Mouse (Mus musculus) Muller cell, postnatal 12 days (primary cell): Measurements from ENCODE around the gene Syngr1.
"Not testable (repeated sequence)": the region's sequence is repeated elsewhere in the genome, so short reads cannot be mapped to it uniquely, and the experiment has no call there.

Experiments
- DNase-seq: peaks from one replicate; pipeline ENCODE4 v3.0.0-alpha.2; 2015; ENCODE audit errors: inconsistent ontology term

Gene Syngr1

DNA sequence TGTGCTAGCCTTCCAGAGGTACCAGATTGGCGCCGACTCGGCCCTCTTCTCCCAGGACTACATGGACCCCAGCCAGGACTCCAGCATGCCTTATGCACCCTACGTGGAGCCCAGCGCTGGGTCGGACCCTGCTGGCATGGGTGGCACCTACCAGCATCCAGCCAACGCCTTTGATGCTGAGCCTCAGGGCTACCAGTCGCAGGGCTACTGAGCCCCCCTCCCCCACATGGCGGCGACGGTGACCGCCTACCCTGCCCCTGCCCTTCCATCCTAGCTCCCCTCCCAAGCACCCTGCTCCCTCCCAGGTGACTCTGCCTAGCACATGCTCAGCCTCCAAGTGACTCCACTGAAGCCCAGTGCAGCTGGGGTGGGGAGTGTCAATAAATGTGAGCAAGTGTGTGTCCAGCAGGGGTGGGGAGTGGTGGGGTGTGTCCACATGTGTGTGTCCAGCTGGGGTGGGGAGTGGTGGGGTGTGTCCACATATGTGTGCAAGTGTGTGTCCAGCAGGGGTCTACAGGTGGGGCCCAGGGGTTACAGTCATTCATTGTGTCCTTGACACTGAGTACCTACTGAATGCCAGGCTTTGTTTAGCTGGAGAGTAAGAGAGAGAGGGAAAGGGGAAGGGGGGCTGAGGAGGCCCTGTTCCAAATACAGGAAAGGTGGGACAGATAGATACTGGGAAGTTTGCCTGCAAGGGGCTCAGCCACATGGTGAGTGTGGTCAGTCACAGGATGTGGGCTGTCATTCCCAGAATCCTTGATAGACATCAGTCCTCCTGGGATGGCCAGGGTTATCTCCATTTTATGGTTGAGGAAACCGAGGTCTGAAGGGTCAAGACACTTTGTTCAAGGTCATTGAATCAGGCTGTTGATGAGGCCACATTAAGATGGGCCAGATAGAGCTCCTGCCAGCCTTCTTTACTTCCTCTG is 25.0 kb downstream of the Syngr1 start:
- DNase-seq, result no peak

DNA sequence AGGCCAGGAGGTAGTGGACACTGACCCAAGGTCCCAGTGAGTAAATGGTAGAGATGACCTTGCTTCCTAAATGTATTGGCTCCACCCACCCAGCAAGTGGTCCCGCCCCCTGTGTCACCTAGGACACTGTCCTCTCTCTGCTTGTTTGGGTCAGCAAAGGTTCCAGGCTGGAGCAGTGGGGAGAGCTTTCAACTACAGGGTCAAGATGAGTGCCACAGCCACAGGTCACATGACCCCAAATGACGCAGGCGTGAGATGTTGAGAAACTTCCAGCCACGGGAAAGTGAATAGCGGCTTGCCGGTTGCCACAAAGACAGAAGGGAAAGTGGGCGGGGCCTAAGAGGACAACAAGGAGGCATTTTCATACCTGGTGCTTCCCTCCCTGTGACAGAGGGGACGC is 26.0 kb downstream of the Syngr1 start:
- no peak for DNase-seq

DNA sequence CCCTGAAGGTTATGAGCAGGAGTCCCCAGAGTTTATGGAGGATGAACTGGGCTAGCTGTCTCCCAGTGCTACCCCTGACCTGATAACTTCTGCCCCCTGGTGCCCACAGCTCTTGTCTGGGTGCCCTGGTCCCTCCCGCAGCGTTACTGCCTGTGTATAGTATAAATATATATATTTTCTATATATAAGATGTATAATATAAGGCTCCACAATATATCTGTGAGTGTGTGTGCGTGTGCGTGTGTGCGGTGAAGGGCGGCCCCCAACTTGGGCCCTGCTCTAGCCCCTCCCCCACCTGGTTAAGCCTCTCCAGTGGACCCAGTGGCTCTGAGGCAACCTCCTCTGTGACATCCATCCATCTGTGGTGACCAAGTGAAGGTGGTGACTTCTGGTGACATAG is 27.9 kb downstream of the Syngr1 start:
- no peak for DNase-seq

DNA sequence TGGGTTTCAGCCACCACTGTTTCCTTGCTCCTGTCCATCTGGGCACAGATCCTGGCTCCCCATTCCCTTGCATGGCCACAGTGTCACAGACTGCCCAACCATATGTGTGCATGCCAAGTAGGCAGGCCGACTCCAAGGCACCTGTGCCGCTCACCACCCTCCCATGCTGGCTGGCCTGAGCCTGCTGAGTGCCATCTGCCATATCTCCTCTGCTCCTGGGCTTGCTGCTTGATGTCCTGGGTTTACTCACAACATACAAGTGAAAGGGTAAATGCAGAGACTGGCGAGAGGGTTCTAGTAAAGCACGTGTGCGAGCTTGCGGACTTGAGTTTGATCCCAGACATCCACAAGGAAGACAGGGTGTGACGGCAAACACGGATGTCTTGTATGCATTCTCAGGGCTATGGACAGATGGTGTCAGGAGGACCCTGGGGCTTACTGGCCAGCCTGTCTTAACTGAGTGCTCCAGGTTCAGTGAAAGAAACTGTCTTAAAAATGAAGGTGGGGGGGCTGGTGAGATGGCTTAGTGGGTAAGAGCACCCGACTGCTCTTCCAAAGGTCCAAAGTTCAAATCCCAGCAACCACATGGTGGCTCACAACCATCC is 30.7 kb downstream of the Syngr1 start:
- no peak for DNase-seq

DNA sequence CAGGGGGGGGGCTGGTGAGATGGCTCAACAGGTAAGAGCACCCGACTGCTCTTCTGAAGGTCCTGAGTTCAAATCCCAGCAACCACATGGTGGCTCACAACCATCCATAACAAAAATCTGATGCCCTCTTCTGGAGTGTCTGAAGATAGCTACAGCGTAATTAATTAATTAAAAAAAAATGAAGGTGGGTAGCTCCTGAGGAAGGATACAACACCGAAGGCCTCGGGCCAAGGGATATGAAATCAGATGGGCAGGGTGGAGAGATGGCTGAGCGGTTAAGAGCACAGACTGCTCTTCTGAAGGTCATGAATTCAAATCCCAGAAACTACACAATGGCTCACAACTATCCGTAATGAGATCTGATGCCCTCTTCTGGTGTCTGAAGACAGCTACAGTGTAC is 31.3 kb downstream of the Syngr1 start:
- not testable (repeated sequence) for DNase-seq

DNA sequence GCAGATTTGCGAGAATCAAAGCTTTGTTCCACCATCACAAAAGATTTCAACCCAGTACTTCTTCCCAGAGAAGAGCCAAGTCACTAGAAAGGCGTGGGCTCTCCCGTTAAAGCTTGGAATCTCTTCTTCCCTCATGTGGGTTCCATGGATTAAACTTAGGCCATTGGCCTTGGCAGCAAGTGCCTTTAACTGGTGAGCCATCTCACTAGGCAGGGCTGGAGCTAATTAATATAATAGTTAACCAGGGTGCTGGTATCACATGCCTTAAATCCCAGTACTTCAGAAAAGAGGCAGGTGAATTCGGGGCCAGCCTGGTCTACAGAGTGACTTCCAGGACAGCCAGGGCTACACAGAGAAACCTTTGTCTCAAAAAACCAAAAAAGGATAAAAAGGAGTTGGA is 33.5 kb downstream of the Syngr1 start:
- no peak for DNase-seq

DNA sequence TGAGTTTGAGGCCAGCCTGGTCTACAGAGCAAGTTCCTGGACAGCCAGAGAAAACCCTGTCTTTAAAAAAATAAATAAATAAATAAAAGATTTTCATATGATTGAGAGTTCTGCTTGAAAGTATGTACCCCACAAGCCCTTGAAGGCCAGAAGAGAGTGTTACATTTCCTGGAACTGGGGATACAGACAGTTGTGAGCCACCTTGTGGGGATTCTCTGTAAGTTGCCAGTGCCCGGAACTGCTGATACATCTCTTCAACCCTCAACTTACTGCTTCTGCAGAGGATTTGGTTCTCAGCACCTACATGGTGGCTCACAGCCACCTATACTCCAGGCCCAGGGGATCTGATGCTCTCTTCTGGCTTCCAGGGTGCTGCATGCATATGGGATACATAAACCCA is 36.1 kb downstream of the Syngr1 start:
- peak; percentile 16 for DNase-seq

DNA sequence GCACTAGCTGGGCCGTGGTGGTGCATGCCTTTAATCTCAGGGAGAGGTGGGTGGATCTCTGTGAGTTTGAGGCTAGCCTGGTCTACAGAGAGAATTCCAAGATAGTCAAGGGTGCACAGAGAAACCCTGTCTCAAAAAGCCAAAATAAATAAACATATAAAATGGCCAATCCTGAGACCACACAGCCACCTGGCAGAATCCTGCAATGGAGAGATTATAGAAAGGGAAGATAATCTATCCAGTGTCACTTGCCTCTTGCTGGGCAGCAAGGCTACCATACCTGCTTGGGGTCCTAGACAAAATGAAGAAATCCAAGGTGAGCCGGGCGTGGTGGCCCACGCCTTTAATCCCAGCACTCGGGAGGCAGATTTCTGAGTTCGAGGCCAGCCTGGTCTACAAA is 38.8 kb downstream of the Syngr1 start:
- DNase-seq, result no peak

DNA sequence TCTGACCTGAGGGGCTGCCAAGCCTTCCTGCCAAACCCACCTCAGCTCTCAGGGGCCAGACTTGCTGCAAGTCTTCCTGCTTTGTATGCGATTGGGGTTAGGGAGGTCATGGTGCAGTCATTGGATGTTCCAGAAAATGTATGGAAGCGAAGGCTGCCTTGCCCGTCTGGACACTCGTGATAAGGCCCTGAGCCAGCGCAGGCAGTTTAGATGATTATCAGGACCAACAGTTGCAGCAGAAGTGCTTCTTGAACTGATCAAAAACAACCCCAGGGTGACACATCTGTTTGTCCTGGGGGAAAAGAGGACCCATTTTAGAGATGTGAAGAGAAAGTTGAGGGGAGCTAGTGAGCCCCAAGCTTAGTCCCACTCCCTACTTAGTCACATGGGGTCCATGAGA is 39.6 kb downstream of the Syngr1 start:
- no peak for DNase-seq

DNA sequence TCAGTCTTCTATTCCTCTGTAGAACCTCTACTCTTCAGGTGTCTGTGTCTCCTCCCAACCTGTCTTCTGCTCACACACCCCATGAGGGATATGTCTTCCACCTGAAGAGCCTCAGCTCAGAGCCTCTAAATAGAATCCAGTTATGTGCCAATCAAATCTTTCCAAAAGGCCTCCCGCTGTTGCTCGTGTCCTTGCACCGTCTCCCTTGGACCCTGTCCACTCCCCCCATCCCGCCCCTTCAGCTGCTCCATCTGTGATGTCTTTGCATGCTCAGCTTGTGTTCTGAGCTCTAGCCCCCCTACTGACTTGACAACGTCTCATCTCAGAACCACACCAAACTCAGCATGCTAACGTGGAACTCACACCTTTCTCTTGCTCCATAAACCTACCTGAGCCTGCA is 40.3 kb downstream of the Syngr1 start:
- no peak for DNase-seq

DNA sequence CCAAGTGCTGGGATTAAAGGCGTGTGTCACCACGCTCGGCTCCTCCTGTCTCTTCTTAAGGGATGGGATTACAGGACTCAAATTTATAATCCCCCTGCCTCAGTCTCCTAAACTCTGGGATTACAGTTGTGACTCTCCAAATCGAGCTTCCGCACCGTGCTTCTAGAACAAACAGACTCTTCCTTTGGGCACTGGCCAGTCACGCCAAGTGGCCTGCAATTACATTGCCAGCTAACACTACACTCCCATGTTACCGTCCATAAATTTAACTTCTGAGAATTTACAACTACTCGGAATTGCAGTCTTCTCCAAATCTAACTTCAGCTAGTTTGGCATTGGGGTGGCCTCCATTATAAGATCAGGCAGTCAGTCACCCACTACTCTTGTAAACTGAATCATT is 41.3 kb downstream of the Syngr1 start:
- DNase-seq, result no peak

DNA sequence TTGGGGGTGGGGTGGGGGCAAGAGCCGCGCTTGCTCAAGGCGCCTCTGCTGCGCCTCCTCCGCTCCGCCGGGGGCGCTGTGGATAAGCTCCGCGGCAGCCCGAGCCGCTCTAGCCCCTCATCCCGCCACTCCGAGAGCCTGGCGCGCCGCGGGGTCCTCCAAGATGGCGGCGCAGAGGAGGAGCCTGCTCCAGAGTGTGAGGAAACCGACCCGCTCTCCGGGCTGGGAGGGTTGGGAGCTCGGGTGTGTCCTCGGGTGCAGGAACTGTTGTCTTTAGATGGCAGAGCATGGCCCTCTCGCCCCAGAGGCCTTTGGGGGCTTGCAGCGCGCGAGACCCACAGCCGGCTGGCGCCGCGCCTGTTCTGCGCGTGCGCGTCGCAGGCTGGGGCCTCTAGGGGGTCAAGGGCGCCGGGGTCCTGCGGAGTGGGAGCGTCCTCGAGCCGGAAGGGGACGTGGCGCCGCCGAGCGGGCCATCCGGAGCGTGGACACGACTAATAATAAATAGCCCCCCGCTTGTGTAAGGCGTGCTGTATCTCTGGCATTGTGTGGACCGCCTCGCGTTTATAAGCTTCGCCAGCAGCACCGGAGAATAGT is 42.0 kb downstream of the Syngr1 start, which contains the start of gene Tab1:
Gene Tab1, plus strand, starts transcription at position 135 of the 594 bp plus-strand sequence.
- peak; percentile 96 for DNase-seq

DNA sequence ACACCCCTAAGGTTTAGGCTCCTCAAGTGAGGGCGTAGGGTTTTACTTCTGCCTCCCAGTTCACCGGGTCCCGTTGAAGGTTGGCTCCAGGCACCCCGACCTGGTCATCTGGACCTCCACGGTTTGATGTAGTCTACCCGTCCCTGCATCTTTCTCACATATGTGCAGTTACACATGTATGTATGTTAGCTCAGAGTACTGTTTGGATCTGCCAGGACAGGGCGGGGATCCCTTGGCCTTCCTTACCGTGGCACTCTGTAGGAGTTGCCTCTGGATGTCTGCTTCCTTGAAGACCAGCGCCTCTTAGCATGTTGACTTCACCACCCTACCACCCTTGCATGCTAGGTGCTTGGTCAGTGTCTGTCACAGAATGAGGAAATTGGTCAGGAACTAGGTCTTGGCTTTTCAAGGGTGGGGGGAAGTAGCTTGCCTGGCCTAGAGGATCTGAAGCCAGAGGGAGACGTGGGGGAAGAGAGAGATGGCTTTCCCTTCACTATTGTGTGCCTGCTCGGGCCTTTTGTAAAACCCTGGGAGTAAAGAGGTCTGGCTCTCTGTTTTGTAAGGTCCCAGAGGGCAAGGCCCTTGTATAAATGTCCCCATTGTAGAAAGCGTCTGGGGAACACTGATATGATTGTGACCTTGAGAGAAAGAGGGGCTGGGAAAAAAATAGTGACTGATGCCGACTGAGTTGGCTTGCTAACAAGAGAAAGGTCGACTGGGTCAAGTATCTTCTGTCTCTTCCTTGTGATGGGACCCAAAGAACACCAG is 42.7 kb downstream of the Syngr1 start:
- peak; percentile 58 for DNase-seq

DNA sequence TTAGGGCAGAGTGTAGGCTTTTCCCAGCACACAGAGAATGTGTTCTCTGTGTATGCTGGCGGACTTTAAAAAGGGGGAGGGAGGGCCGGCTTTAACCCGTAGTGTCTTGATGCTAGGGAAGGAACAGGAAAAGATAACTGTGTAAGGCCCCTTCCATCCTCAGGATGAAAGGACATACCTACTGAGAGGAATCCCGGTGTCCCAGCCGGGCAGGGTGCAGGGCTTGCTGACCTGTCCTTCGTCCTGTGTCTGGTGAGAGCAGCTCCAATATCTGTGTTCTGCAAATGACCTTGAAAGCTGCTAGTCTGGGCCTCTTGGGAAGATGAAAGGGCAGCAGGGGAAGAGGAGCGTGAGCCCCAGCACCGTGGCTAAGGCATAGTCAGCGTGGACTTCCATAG is 43.3 kb downstream of the Syngr1 start:
- no peak for DNase-seq

DNA sequence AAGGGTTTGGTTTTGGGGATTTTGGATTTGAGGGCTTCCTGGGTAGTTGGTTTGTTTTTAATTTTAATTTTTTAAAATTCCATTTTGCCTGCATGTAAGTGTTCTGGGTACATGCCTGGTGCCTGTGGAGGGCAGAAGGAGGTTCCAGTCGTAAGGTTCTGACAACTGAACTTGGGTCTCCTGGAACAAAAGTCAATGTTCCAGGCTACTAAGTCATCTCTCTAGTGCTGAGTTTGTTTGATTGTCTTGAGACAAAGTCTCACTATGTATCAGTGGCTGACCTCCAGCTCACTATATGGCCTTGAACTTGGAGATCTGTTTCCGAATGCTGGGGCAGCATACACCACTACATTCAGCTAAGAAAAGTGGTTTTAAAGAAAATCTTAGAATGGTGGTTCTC is 44.4 kb downstream of the Syngr1 start:
- DNase-seq, result no peak

DNA sequence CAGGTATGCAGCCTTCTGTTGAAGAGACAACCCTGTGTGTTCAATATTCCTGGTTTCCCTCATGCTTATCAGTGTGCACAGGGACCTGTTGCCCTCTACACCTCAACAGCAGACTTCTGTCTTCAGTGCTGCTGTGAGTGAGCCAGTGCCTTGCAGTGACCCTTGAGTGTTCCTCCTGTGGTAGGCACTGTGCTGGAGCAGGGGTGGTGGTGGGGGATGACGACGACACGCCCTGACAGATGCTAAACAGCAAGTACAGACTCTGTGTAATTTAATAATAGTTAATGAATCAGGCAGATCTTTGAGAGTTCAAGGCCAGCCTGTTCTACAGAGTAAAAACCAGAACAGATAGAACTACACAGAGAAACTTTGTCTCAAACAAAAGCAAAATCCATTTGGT is 45.5 kb downstream of the Syngr1 start:
- DNase-seq, result no peak

DNA sequence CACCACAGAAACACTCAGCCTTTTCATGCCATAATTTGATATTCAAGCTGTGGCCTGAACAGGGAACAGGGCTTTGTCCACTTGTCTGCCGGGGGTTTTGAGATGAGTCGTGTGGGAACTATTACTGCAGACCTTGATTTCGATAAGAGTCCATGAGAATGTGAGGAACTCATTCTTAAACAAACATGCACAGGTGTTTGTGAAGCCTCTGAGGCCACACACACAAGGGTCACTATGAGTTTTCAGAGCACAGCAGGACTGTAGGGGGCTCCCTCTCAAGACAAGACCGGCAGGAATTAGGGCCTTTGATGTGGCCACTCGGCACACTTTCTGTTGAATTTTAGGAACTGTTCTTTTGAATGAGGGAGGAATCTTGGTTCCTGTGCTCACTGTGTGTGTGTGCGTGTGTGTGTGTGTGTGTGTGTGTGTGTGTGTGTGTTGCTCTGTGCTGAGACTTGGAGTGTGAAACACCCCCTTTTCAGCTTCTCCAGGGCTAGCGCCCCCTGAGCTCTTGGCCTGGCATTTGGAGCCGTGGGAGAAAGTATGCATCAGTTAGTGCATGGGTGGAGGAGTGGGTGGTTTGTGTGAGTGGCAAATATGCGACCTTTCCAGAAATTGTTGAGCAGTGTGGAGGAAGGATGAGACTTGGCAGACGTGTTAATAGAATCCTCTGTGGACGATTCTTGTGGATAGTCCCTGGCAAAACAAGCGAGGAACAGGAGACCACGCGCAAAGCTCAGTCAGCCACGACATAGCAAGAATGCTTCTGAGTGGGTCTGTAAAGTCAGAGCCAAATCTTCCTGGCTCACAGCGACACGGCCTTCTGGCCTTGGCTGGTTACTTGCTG is 47.0 kb downstream of the Syngr1 start:
- DNase-seq, result peak; percentile 92

DNA sequence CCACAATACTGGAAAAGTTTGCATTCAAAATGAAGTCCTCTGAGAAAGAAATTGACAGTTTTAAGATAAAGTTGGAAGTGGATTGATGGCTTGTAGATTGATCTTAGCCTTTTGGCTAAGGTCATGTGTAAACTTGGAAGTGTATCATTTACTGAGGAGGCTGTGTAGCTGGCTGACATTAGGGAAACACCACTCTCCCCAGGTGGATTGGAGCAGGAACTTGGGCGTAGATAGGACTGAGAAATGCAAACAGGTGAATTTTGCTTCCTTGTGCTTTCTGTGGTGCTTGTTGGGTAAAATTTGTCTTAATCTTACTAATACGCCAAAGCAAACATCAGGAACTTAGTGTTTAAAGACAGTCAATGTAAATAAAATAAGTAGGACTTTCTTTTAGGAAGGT is 49.2 kb downstream of the Syngr1 start:
- no peak for DNase-seq

DNA sequence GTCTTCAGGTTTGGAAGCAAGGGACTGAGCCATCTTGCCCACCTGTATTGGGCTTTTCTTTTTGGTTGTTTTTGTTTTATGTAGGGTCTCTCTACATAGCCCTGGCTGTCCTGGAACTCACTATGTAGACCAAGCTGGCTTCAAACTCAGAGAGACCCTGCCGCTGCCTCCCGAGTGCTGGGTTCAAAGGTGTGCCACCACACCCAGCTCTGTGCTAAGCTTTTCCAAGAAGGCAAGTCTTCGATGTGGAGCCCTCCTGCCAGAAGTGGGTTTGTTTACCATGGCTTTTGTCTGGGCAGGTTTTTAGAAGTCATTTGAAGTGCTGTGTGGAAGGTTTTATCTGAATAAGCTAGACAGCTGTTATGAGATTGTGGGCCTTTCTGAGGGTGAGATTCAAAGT is 49.7 kb downstream of the Syngr1 start:
- no peak for DNase-seq

DNA sequence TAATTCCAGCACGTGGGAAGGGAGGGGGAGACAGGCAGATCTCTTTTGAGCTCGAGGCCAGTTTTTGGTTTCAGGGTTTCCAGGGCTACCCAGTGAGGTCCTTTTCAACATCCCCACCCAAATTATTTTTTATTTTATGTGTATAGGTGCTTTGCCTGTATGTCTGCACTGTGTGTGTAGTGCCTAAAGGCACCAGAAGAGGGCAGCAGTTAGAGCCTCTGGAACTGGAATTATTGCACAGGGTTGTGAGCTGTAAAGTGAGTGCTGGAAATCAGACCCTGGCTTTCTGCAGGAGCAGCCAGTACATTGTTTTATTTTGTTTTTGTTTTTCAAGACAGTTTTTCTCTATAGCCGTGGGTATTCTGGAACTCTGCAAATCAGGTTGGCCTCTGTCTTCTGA is 51.0 kb downstream of the Syngr1 start:
- no peak for DNase-seq

DNA sequence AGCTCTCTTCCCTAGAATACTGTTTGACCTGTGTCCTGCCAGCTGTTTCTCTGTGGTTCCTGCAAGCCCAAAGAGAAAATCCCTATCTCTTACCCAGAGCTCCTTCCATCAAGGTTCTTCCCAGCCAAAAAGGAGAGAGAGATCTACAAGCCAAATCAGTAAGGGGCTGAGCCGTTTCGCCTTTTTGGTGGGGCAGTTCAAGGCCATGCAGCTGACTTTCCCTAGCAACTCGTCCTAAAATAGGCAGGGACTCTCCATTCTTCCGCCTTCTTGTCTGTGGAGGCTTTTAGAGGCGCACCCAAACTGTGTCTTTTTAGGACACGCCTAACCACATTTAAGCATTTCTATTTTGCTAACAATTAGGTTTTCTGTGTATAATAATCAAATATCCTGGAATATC is 52.6 kb downstream of the Syngr1 start:
- no peak for DNase-seq
